Mouse (Mus musculus) heart, adult 2 months (tissue): ENCODE results near the gene Hes2. TPM values are rescaled to one million over a fixed set of nuclear protein-coding genes. Genes with fewer than 3 reads are reported as not detected.

Experiments used
- DNase-seq, 2 experiments: peaks; one replicate each; pipeline ENCODE4 v3.0.0; 2021
- H3K27ac ChIP-seq: fragments of 200-600 bp; 2 replicates; pipeline ENCODE4 v1.8.1; 2022
- H3K27me3 ChIP-seq: fragments of 200-500 bp; 2 replicates; pipeline ENCODE4 v1.6.1; 2012; ENCODE audit warnings: mild to moderate bottlenecking, low read length, inconsistent platforms, mixed read lengths; ENCODE audit not compliant: control insufficient read depth, insufficient read depth
- H3K36me3 ChIP-seq: fragments of 200-500 bp; 2 replicates; pipeline ENCODE4 v1.6.1; 2012; ENCODE audit warnings: low read length, inconsistent platforms; ENCODE audit not compliant: control insufficient read depth, insufficient read depth
- H3K4me1 ChIP-seq: fragments of 200-500 bp; 2 replicates; pipeline ENCODE4 v1.6.1; 2011; ENCODE audit warnings: low read length; ENCODE audit not compliant: control insufficient read depth, insufficient read depth
- H3K4me3 ChIP-seq: fragments of 200-600 bp; 2 replicates; pipeline ENCODE4 v1.8.1; 2022
- H3K79me2 ChIP-seq: fragments of 200-500 bp; replicated peaks from 2 replicates; pipeline ENCODE4 v1.6.1; 2012; ENCODE audit warnings: mild to moderate bottlenecking, inconsistent platforms, low read length, moderate library complexity, mixed read lengths; ENCODE audit not compliant: control insufficient read depth, insufficient read depth
- H3K9ac ChIP-seq: fragments of 200-500 bp; 2 replicates; pipeline ENCODE4 v1.6.1; 2012; ENCODE audit warnings: low read depth, mild to moderate bottlenecking, control low read depth, inconsistent platforms, low read length, mixed read lengths
- CTCF ChIP-seq: fragments of 200-600 bp; IDR thresholded peaks from 2 replicates; pipeline ENCODE4 v1.8.1; 2022; ENCODE audit warnings: antibody characterized with exemption, mild to moderate bottlenecking, moderate library complexity
- EP300 ChIP-seq: fragments of 200-500 bp; IDR thresholded peaks from 2 replicates; pipeline ENCODE4 v1.6.1; 2011; ENCODE audit warnings: low read depth, low read length, control low read depth; ENCODE audit not compliant: insufficient read depth
- POLR2A ChIP-seq: fragments of 200-500 bp; IDR thresholded peaks from 2 replicates; pipeline ENCODE4 v1.6.1; 2011; ENCODE audit warnings: mild to moderate bottlenecking, low read depth, low read length, control low read depth; ENCODE audit not compliant: insufficient read depth
- WGBS: fragments of 180-500 bp; shearing (Covaris S2); methylation state at CpG from one replicate; pipeline ENCODE4 v1.1.7; 2018; 5-methylcytosine and 5-hydroxymethylcytosine counted together
- intact Hi-C: fragments of 180-260 bp; cut with DNase I; formaldehyde crosslinking; loops from one replicate; pipeline ENCODE4 v1.15.1; 2025
- polyA plus RNA-seq: library from polyadenylated mRNA; depleted of rRNA; stranded (reverse); fragments of >200 nt; gene quantifications from 2 replicates; pipeline ENCODE4 v1.2.3, GENCODE M21; 2012
- total RNA-seq, 2 experiments: library from RNA; stranded (reverse); gene quantifications; 2 replicates each; pipeline ENCODE4 v1.2.3; 2021

The Hes2 gene
- total and polyA plus RNA-seq, 3 experiments = not detected

- no peaks in the 10 kb centered on the region for H3K36me3 ChIP-seq
- DNase-seq = peak; percentile 82 to 86
- peak overlapping the region; percentile 49 for H3K27ac ChIP-seq
- intact Hi-C loops = no loop called here
- H3K4me1 ChIP-seq = peaks cover 2% of the 10 kb centered on the region
- no peak for TF ChIP-seq CTCF
- TF ChIP-seq POLR2A = no peak
- TF ChIP-seq EP300 = no peak
- H3K9ac ChIP-seq = peak overlapping the region; percentile 65
- H3K79me2 ChIP-seq = no peaks in the 10 kb centered on the region
- 8% methylated on average over 56 of the region's 56 CpGs for WGBS
- H3K4me3 ChIP-seq = peak overlapping the region; percentile 62
- H3K27me3 ChIP-seq = peaks cover 3% of the 10 kb centered on the region; the same call in 1 of the 2 replicates
These were observed 33.3 kb upstream of the Hes2 start for GRCm38 (mm10) chr4:152125161-152126025.

DNA sequence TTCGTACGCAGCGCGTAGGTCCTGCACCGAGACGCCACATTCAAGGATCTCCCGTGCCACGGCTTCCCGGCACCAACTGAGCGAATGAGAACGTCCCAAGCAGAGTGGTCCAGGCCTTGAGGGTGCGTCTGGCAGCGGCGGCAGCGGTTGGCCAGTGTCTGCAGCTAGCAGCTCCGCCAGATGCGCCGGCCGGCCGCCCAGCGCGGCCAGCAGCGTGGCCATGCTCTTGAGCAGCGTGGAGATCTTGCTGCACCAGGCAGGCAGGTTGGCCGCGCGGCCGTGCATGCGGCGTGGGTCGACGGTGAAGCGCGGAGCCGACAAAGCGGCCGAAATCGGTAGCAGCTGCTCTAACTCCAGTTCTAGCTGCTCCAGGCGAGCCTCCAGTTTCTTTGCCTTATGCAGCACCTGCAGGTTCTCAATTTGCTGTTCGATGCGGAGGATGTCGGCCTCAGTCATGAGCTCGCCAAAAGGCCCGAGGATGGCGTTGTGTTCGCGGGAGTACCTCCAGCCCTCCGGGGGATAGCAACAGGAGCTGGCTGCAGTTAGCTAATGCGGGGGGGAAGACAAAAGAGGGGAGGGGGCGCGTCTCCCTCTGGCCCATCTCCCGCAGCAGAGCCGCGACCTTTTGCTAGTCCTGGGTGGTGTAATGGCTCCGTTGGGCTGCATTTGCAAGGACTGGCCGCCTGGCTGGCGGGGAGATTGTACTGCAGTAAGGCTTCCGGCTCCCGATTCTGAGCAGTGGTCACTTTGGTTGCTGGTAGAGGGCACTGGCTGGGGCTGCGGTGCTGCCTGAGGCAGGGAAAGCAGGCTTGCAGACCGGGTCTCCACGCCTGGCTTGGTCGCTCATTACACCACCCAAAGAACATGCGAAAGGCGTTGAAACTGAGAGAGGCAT lies 32.4 kb upstream of the Hes2 start:
- Histone ChIP-seq H3K4me1 (peaks cover 2% of the 10 kb centered on the region; the same call in 1 of the 2 replicates), H3K79me2 (no peaks in the 10 kb centered on the region), H3K27me3 (peaks cover 2% of the 10 kb centered on the region; the same call in 1 of the 2 replicates), H3K27ac (peak overlapping the region; percentile 36), H3K36me3 (no peaks in the 10 kb centered on the region), H3K4me3 (peak overlapping the region; percentile 62), H3K9ac (peak overlapping the region; percentile 65)
- intact Hi-C loops = no loop called here
- TF ChIP-seq POLR2A (no peak), EP300 (no peak), CTCF (no peak)
- WGBS = 12% methylated on average over 65 of the region's 65 CpGs
- peak; percentile 54 to 60 for DNase-seq

- Histone ChIP-seq H3K27ac (no peak overlapping the region), H3K79me2 (no peaks in the 10 kb centered on the region), H3K9ac (no peak overlapping the region), H3K4me1 (peaks cover 2% of the 10 kb centered on the region; the same call in 1 of the 2 replicates), H3K4me3 (no peak overlapping the region), H3K36me3 (no peaks in the 10 kb centered on the region), H3K27me3 (peaks cover 13% of the 10 kb centered on the region)
- intact Hi-C loops = no loop called here
- WGBS = 96% methylated on average over 11 of the region's 11 CpGs
- DNase-seq = no peak
- TF ChIP-seq CTCF = no peak
- TF ChIP-seq POLR2A = no peak
- TF ChIP-seq EP300 = no peak
These were observed 30.8 kb upstream of the Hes2 start for GRCm38 (mm10) chr4:152127884-152128283.

- peaks cover 14% of the 10 kb centered on the region for H3K27me3 ChIP-seq
- H3K36me3 ChIP-seq = no peaks in the 10 kb centered on the region
- intact Hi-C loops = no loop called here
- H3K4me1 ChIP-seq = peaks cover 2% of the 10 kb centered on the region; the same call in 1 of the 2 replicates
- no peak for DNase-seq
- no peaks in the 10 kb centered on the region for H3K79me2 ChIP-seq
- no peak overlapping the region for H3K27ac ChIP-seq
- no peak for TF ChIP-seq POLR2A
- no peak for TF ChIP-seq EP300
- no peak for TF ChIP-seq CTCF
- H3K9ac ChIP-seq = no peak overlapping the region
- no peak overlapping the region for H3K4me3 ChIP-seq
- WGBS = 79% methylated on average over 5 of the region's 5 CpGs
These were observed 29.9 kb upstream of the Hes2 start for GRCm38 (mm10) chr4:152128784-152129183.

GRCm38 (mm10) chr4:152129395-152129930 lies 29.2 kb upstream of the Hes2 start:
- peaks cover 14% of the 10 kb centered on the region for H3K27me3 ChIP-seq
- H3K9ac ChIP-seq = no peak overlapping the region
- TF ChIP-seq CTCF = no peak
- no peak for TF ChIP-seq EP300
- TF ChIP-seq POLR2A = no peak
- no peak overlapping the region for H3K4me3 ChIP-seq
- H3K79me2 ChIP-seq = no peaks in the 10 kb centered on the region
- no peaks in the 10 kb centered on the region for H3K36me3 ChIP-seq
- no peak for DNase-seq
- H3K27ac ChIP-seq = no peak overlapping the region
- 71% methylated on average over 13 of the region's 13 CpGs for WGBS
- intact Hi-C loops = no loop called here
- H3K4me1 ChIP-seq = peaks cover 2% of the 10 kb centered on the region; the same call in 1 of the 2 replicates
